Mouse (Mus musculus): ENCODE measurements around the gene Mkln1.

The Mkln1 gene

GRCm38 (mm10) chr6:31398431-31399205 lies at the start of gene Mkln1:
Gene Mkln1, plus strand, starts transcription at chr6:31398735.
- DNase-seq: peak; percentile 86 to 89

- no peak for DNase-seq
Observed at GRCm38 (mm10) chr6:31356444-31357191, 41.9 kb upstream of the Mkln1 start.

GRCm38 (mm10) chr6:31357286-31357685 lies 41.2 kb upstream of the Mkln1 start:
- no peak for DNase-seq

DNA sequence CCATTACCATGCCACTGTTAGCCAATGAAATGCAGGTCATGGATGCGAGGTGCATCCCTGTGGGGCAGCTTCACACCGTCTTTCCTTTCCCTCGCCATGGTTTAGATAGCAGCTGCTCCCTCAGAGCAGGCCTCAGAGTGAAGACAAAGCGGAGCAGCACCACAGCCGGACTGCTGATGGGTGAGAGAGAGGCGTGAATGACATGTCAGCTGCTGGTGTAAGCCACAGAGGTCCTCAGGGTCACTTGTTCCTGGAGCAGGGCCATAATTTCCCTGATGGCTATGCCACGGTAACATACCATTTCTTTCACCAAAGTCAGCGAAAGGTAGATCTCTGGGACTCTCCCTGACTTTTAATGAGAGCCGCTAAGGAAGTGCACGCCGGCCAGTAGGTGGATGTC lies 35.9 kb upstream of the Mkln1 start:
- DNase-seq: no peak

DNA sequence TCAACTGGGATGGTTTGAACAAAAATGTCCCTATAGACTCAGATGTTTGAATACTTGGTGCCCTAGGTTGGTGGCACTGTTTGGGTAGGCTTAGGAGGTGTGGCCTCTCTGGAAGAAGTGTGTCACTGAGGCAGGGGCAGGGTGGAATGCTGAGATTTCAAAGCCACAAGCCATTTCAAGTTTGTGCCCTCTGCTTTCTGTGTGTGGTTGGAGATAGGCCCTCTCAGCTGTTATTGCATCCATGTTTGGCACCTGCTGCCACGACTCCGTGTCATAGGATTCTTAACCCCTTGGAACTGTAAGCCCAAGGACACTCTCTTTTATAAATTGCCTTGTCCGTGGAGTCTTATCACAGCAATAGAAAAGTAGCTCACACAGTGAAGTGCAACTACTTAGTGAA lies 34.1 kb upstream of the Mkln1 start:
- DNase-seq: no peak

DNA sequence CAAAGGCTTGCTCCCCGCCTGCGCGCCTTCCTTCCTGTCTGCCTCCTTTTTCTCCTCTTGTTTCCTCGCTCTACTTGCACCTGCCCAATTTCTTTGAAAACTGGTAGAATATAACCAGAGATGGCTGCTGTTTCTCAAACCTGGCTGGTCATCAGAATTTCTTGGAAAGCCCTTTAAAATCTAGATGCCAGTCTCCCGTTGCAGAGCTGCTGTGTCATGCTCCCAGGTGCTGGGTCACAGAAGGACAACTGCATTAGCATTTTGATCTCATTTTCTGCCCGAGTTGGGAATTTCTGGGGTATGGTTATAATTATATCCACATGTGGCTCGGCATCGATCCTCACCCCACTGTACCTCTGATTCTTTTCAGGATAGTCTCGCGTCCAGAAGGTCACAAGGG lies 30.6 kb upstream of the Mkln1 start:
- no peak for DNase-seq

- no peak for DNase-seq
Observed at GRCm38 (mm10) chr6:31368559-31368958, 30.0 kb upstream of the Mkln1 start.

GRCm38 (mm10) chr6:31369875-31370274 lies 28.7 kb upstream of the Mkln1 start:
- DNase-seq: no peak

GRCm38 (mm10) chr6:31370550-31371061 lies 27.9 kb upstream of the Mkln1 start:
- no peak for DNase-seq

DNA sequence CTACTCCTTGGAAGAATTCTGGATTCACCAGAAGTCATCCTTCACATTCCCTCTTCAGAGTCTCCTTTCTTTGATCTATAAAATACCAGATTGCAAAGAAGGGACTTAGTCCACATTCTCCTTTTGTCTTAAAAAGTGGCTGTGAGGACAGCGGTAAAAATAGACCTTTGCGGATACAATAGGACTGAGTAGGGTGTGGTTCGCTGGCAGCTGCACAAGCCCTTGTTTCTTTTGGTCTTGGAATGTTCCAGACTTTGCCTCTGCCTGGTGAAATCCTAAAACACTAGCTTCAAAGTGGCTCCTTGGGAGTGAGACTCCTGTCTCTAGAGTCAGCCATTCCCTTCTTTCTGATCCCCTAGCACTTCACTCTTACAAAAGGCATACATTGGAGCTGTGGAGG lies 27.4 kb upstream of the Mkln1 start:
- DNase-seq: no peak

DNA sequence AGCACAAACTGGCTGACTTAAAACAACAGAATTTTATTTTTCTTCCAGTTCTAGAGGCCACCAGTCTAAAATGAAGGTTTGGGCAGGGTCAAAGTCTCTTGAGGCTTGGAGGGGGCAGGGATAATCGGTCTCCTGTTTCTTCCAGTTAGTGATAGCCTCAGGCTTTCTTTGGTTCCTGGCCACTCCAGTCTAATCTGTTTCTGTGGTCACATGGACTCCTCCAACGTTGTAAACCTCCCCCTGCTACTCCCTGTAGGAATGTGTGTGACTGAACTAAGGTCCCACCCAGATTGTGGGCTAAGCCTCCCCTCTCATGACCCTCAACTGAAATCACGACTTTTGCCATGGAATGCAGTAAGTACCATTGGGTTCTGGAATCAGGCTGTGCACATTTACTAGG lies 25.9 kb upstream of the Mkln1 start:
- no peak for DNase-seq

GRCm38 (mm10) chr6:31373084-31373673 lies 25.4 kb upstream of the Mkln1 start:
- no peak for DNase-seq

DNA sequence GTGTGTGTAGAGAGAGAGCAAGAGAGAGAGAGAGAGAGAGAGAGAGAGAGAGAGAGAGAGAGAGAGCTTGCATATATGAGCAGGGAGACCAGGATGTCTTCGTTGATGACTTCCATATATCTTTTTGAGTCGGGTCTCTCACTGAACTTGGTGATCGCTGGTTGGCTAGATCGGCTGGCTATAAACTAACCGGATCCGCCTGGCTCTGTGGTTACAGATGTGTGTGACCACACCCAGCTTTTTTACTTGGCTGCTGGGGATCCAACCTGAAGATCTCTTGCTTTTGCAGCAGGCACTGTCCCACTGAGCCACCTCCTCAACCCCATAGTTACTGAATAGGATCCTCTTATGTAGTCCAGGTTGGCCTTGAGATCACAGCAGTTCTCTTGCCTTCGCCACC lies 15.5 kb upstream of the Mkln1 start:
- no peak for DNase-seq

DNA sequence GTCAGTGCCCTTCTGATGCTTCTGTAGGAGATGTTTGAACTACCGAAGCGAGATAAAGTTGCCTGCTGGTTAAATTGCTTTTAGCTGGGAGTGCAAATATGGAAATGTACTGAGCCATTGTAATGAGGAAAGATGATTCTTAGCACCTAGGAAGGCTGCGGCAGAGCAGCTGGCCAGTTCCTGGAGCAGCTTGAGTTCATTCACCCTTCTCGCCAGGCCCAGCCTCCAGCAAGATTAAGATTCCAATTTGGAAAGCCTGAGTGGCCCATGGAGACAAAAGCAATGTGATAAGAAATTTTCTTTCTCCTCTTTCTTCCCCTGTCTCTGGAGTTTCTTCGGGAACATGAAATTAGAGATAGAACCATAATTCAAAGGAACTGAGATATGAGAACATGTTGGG lies 13.7 kb upstream of the Mkln1 start:
- DNase-seq: no peak

GRCm38 (mm10) chr6:31385281-31386145 lies 13.0 kb upstream of the Mkln1 start:
- DNase-seq: no peak

- DNase-seq: no peak
Observed at GRCm38 (mm10) chr6:31389716-31390115, 8.8 kb upstream of the Mkln1 start.

DNA sequence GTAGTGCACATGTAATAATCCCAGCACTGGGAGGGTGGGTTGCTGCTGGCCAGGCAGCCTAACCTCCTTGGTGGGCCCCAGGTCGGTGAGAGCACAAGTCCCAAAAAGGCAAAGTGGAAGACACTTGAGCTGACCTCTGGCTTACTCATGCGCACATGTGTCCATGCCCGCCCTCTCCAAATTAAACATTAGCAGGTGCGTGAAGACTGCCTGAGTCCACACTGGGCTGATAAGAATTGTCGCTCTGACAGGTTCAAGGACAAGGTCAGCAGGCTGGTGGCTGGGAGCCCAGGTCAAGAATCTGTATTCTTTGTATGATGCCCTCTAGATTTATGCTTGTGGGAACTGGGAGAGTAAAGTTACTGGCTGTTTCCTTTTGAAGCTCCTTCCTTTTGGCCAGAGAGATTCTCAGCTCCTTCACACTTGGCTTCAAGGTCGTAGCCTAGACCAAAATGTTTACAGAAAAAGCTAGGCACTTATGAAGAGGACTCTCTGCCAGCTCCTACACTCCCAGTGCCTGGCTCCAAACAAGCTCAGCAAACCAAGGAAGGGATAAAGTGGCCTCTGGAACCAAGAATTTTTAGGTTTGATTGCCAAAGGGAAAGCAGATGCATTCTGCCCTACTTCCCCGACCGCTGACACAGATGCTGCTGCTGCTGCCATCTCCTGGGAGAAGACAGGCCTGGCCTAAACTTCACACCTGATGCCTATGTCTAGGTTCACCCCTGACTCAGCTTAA lies 8.1 kb upstream of the Mkln1 start:
- no peak for DNase-seq

- DNase-seq: no peak
Observed at GRCm38 (mm10) chr6:31392871-31393270, 5.7 kb upstream of the Mkln1 start.

DNA sequence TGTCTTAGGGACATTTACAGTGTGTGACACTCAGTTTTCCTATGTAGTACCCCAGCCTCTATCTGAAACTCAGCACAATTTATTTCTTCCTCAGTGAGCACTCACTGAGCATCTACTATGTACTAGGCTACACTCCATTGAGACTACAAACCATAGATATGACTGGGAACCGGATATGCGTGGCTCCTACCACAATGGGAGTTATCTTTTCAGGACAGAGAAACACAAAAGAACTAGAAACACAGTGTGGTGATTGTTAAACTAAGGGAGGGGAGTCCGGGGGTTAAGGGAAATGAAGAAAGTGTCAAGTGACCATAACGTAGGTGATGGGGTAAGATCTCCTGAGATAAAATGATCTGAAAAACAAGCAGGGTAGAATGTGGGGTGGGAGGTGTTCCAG lies 2.4 kb upstream of the Mkln1 start:
- no peak for DNase-seq

GRCm38 (mm10) chr6:31397308-31397707 lies 1.2 kb upstream of the Mkln1 start:
- DNase-seq: no peak

GRCm38 (mm10) chr6:31397775-31398430 lies 632 bp upstream of the Mkln1 start:
- no peak for DNase-seq

- DNase-seq: no peak
Observed at GRCm38 (mm10) chr6:31399206-31399549, 643 bp downstream of the Mkln1 start.

Measured in thymus, postnatal 36 days (tissue).